Mouse (Mus musculus) ES-Bruce4 (cell line): ENCODE data around the gene Brsk2.

Experiments
- EP300 ChIP-seq: IDR thresholded peaks from 2 replicates; pipeline ENCODE4 v1.6.1; 2011; ENCODE audit warnings: low read depth, low read length; ENCODE audit not compliant: insufficient read depth
- POLR2A ChIP-seq: IDR thresholded peaks from one replicate; pipeline ENCODE4 v1.8.1; 2011; ENCODE audit warnings: low read length; ENCODE audit not compliant: insufficient read depth

- no peak for TF ChIP-seq EP300
- no peak for TF ChIP-seq POLR2A
These were observed 52.2 kb downstream of the Brsk2 start for GRCm38 (mm10) chr7:142001597-142002340.
